Mouse (Mus musculus) CD4-positive, CD25-positive, alpha-beta regulatory T cell, adult 4 months (primary cell): Measurements from ENCODE around the gene Zfp52. TPM values are rescaled to one million over a fixed set of nuclear protein-coding genes. Genes with fewer than 3 reads are reported as not detected.

ENCODE experiments used
- ATAC-seq: one replicate; pipeline ENCODE4 v1.8.0; 2017
- polyA plus RNA-seq, 2 experiments: library from polyadenylated mRNA; unstranded; fragments of 100-300 nt; shearing (Covaris generic); gene quantifications; one replicate each; pipeline ENCODE4 v1.2.1; 2017

Gene Zfp52
- polyA plus RNA-seq, 2 experiments from 2014 or later, result 20.8 to 21.6 TPM

DNA sequence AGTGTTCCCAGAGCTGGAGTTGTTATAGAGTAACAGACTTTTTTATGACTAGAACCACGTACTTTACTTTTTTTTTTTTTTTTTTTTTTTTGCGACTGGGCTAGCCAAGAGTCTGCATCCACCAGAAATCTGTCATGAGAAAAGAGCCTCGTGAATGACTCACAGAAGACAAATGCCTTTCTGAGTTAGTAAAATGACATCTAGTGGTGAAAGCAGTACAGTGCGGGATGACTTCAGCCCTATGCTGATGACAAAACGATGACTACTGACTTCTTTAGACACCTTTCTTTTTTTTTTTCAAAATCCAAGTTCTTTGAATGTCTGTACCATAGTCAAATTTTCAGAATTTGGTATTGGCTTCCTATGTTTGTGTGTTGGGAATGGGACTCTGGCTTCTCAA is 30.9 kb downstream of the Zfp52 start:
- peak; percentile 94 for ATAC-seq

DNA sequence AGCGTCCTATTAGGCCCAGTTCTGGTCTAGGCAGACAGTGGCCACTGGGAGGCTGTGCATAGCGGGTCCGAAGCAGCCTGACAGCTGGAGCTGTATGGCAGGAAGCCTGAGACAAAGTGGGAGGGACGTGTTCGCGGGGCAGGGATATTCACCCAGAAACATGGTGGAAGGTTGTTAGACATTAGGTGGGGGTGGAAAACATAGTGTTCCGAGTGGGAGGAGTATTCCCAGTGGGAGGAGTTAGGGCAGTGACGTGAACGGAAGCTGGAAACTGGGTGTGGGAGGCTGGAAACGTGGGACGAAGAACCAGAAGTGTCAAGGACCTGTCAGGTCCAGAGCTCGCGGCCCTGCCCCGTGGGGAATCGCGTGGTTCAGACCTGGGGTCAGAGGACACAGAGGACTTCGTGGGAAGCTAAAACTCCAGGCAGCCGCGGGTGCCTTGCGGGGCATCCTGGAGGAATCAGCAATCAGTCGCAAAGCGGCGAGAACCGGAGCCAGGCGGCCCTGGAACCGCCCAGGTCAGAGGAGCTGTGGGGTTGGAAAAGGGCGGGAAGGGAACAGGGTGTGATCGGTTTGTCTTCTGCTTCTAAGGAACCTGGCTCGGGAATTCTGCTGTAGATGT is 31.5 kb downstream of the Zfp52 start, which contains the start of gene Zfp948:
TSS of gene Zfp948 (plus strand) at position 281 of the 622 bp plus-strand sequence.
- ATAC-seq, result peak; percentile 78

DNA sequence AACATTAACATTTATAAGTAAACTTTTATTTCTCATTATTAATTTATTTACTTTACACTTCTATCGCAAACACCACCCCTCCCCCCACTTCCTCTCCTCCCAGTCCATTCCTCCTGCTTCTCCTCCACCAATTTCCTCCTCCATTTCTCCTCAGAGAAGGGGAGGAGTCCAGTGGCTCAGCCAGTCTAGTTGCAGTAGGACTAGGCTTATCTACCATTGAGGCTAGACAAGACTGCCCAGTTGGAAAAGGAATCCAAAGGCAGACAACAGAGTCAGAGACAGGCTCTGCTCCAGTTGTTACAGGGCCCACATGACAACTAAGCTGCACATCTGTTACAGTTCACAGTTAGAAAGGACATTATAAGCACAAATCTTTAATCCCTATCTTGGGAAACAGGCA is 32.4 kb downstream of the Zfp52 start:
- no peak for ATAC-seq

DNA sequence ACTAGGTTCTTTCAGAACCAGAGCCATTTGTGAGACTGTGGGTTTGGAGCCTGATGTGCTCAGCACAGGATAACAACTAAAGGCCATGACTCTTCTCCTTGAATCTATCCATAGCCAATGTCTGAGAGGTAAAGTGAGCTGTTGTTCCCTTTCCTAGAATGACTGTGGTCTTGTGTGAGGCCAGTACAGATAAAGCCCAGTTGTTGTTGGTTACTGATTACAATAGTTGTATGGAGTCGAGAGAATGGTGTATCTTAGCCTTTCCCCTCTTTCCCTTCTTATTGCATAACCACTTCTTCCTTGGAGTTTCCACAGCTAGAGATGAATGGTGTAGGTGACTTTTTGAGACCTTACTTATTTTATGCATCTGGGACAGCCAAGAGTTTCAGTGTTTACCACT is 43.7 kb downstream of the Zfp52 start:
- peak; percentile 13 for ATAC-seq

DNA sequence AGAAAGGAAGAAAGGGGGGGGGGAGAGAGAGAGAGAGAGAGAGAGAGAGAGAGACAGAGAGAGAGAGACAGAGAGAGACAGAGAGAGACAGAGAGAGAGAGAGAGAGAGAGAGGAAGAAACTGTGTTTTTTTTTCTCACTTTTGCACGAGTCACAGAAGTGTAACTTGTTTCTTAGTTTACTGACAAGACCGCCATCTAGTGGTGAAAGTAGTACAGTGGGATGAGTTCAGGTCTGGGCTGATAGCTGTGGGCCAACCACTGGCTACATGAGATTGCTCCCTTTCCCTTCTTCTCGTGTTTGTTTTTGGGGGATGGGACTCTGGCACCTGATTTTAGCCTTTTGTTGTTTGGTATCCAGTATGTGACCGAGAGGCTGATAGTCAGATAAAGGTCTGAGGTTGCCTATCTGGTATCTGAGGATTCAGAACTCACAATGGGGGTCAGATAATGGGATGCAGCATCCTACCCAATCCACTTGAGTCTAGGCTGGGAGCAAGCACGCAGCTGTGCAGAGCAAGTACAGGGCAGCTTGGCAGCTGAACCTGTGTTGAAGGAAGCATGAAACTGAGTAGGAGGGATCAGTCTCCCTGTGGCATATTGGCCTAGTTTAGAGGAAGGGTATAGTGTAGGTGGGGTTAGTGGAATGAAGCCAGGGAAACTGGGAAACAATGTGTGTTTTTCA is 44.3 kb downstream of the Zfp52 start:
- peak; percentile 97 for ATAC-seq

DNA sequence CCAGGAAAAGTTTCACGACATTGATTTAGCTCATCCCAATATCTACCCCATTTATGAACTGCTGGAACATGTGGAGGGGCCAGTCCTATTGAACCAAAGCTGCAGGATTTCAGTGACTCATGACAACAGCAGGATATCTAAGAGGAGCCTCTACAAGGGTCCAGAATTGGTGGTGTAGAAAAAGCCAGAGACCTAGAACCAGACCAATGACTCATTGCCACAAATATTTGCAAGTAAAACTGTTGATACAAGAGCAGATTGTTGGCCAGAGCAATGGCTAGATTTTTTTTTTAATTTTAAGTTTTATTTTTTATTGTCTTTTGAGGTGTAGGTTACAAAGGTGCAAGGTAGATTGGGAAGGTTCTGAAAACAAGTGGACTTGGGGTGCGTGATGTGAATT is 50.2 kb downstream of the Zfp52 start:
- no peak for ATAC-seq

Other genes with a start within 250 kb of the Zfp52 start
- not detected for gene Vmn1r237, start 223.7 kb upstream of the Zfp52 start, polyA plus RNA-seq
- 10 to 100 TPM; 18.3 to 20.2 TPM for gene Zfp677, start 151.8 kb upstream of the Zfp52 start, polyA plus RNA-seq
- gene Zfp54, start 112.3 kb upstream of the Zfp52 start, polyA plus RNA-seq, result 10 to 100 TPM; 11.7 to 13.0 TPM
- 10 to 100 TPM; 41.9 to 43.0 TPM for gene Zfp51, start 85.2 kb upstream of the Zfp52 start, polyA plus RNA-seq
- 10 to 100 TPM; 44.8 to 46.9 TPM for gene Zfp53, start 46.5 kb upstream of the Zfp52 start, polyA plus RNA-seq
- 10 to 100 TPM; 13.0 to 14.0 TPM for gene Zfp948, start 31.5 kb downstream of the Zfp52 start, polyA plus RNA-seq
- gene Zfp983, start 115.1 kb downstream of the Zfp52 start, polyA plus RNA-seq, result 10 to 100 TPM in 1 of 2 experiments, 1 to 10 TPM in 1; 7.5 to 11.4 TPM
- 10 to 100 TPM; 12.6 to 12.8 TPM for gene Gm10226, start 156.3 kb downstream of the Zfp52 start, polyA plus RNA-seq
- 1 to 10 TPM; 4.7 to 5.3 TPM for gene Zfp760, start 172.2 kb downstream of the Zfp52 start, polyA plus RNA-seq
- under 1 TPM; 0.32 TPM for gene Zfp229, start 195.3 kb downstream of the Zfp52 start, polyA plus RNA-seq